Mouse (Mus musculus) T-cell, adult 66 days (primary cell): Measurements from ENCODE around the gene Qpctl. TPM values are rescaled to one million over a fixed set of nuclear protein-coding genes. Genes with fewer than 3 reads are reported as not detected.

ENCODE experiments used
- total RNA-seq, 2 experiments: library from RNA; stranded (reverse); gene quantifications; 3 replicates in 1 of 2; 4 replicates in 1 of 2; pipeline ENCODE4 v1.2.4; 2023

Gene Qpctl
- 10 to 100 TPM; 11.9 to 14.8 TPM for total RNA-seq

GRCm38 (mm10) chr7:19148875-19149541, at the start of gene Qpctl:
Gene Qpctl, minus strand, starts transcription at chr7:19149291.

DNA sequence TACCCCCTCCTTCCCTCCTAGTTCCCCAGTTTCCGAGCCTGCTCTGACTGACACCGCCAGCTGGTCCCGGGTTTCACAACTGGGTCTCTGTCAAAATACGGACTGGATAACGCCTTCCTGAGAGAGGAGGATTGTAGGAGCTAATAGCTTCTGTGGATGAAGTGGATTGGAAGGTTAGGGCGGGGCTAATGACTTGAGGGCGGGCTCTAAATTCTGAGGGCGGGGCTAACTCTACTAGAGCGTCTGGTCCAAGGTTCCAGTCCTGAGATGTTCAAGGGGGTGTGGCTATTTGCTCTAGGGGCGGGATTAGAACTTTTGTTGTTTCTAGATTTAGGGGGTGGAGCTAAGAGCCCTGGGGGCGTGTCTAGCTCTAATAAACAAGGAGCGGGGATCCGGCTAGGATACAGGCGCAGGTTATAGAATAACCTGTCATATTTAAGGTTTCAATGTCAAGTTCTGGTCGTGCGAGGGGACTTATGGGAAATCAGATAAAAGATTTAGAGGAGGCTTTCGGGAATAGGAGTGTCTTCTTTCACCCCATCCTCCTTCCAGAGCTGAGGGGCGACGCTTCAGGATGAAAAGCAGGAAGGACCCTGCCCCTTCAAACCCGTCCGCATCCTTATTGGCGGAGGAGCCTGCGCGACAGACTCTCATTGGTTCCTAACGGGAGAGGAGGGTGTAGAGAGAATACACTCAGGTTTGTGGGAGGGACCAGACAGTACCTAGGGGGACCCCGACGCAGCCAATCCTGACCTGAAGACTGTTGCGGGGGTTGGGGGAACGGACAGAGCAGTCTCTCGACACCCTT, 26.8 kb upstream of the Qpctl start, which contains the start of gene Eml2:
Eml2 (plus strand) TSS at position 714 of the 808 bp plus-strand sequence.

GRCm38 (mm10) chr7:19165656-19166423, 16.7 kb upstream of the Qpctl start, which contains the start of gene Gipr:
Gene Gipr, minus strand, starts transcription at chr7:19166127.

GRCm38 (mm10) chr7:19149626-19150025, 535 bp upstream of the Qpctl start, which contains the start of gene Snrpd2:
Gene Snrpd2, plus strand, starts transcription at chr7:19149722.

DNA sequence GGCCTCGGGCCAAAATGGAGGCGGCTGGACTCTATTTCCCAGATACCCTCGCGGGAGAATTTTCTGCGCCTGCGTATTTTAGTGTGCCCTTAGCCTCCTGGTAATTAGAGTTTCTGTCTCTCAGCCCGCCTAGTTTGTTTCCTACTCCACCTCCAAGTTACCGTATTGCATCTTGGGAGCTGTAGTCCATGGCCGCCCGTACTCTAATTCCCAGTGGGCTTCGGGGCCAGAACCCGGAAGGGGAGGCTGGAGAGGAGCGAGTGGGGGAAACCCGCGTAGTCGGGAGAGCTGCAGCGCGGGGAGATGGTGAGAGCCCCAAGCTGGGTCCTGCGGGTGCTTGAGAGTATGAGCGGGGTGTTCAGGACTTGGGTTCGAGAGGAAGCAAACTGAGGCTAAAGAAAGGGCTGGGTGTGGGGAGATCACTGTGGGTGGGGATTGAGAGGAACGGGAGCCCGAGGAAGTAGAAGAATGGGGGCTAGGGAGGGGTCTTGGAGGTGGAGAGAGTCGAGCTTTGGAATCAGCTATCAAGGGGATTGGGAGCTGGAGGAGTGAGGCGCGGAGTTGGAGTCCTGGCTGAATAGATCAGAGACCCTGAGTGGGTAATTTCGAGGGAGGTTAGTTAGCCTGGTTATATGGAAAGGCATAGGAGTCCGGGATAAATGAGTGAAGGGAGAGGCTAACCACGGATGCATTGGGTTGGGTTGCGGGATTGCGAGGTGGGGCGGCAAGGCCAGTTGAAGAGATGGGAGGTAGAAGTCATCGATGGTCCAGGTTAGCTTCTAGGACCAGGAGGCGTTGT, 29.3 kb downstream of the Qpctl start, which contains the start of gene Fbxo46:
Fbxo46 (plus strand) TSS at position 229 of the 799 bp plus-strand sequence.

DNA sequence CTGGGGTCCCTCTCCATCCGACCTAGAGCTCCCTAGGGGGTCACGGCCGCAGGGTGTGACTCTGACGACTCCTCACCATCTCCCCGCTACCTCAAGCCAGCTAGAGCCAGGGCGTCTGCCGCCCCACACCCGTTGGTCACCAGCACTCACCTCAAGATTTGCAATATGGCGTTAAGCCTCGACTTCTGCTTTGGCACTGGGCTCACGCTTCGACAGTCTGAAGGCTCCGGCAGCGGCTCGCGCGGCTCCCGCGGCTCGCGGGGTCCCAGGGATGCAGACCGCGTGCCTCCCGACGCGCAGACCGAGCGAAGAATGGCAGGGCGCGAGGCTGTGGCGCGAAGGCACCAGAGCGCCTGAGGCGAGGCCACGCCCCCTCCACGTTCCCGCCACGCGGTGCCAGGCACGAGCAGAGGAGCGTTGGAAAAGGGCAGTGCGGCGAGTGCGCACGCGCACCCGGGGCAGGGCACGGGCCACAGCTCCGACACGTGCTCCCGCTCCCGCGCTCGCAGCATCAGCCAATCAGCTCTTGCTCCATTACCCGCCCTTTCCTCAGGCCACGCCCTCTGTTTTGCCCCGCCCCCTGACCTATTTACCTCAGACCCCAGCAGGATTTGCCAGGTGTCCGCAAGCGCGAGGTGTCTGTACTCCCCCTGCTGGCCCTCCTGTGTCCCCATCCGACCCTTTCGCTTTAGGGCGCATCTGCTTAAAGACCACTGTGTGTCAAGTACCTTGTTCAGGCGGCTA, 30.9 kb downstream of the Qpctl start, which contains the start of gene Gm4969:
Gm4969 (minus strand) TSS at position 341 of the 744 bp plus-strand sequence.

GRCm38 (mm10) chr7:19094471-19094825, 54.6 kb downstream of the Qpctl start, which contains the start of gene Six5:
Gene Six5, plus strand, starts transcription at chr7:19094594.

Other genes starting within 250 kb of the Qpctl start
- gene Ccdc61, start 238.9 kb downstream of the Qpctl start, total RNA-seq: 10 to 100 TPM; 19.0 to 30.0 TPM
- gene Nova2, start 223.4 kb downstream of the Qpctl start, total RNA-seq: not detected
- not detected for gene Nanos2, start 161.9 kb downstream of the Qpctl start, total RNA-seq
- gene Mypop, start 158.0 kb downstream of the Qpctl start, total RNA-seq: 1 to 10 TPM; 1.0 to 1.6 TPM
- gene Irf2bp1, start 145.2 kb downstream of the Qpctl start, total RNA-seq: 10 to 100 TPM; 33.2 to 36.6 TPM
- not detected for gene Foxa3, start 125.8 kb downstream of the Qpctl start, total RNA-seq
- 100 to 1,000 TPM; 112 to 115 TPM for gene Sympk, start 124.9 kb downstream of the Qpctl start, total RNA-seq
- gene Rsph6a, start 94.6 kb downstream of the Qpctl start, total RNA-seq: under 1 TPM; 0.47 to 0.70 TPM
- gene Dmwd, start 73.1 kb downstream of the Qpctl start, total RNA-seq: 1 to 10 TPM; 1.2 TPM
- gene Dmpk, start 65.4 kb downstream of the Qpctl start, total RNA-seq: 1 to 10 TPM in 1 of 2 experiments, under 1 TPM in 1; 0.83 to 2.7 TPM
- under 1 TPM; 0.58 to 0.74 TPM for gene Six5, start 54.7 kb downstream of the Qpctl start, total RNA-seq
- not detected for gene Gm4969, start 30.9 kb downstream of the Qpctl start, total RNA-seq
- 10 to 100 TPM; 25.7 to 28.5 TPM for gene Fbxo46, start 29.4 kb downstream of the Qpctl start, total RNA-seq
- gene Snrpd2, start 431 bp upstream of the Qpctl start, total RNA-seq: 10 to 100 TPM; 91.4 to 93.7 TPM
- gene Gipr, start 16.8 kb upstream of the Qpctl start, total RNA-seq: not detected
- gene Eml2, start 27.1 kb upstream of the Qpctl start, total RNA-seq: 10 to 100 TPM; 15.3 to 17.8 TPM
- not detected for gene Gpr4, start 63.2 kb upstream of the Qpctl start, total RNA-seq
- gene Opa3, start 79.0 kb upstream of the Qpctl start, total RNA-seq: 10 to 100 TPM; 45.0 to 46.4 TPM
- gene Vasp, start 122.5 kb upstream of the Qpctl start, total RNA-seq: 100 to 1,000 TPM; 335 to 340 TPM
- gene Ppm1n, start 130.8 kb upstream of the Qpctl start, total RNA-seq: 1 to 10 TPM in 1 of 2 experiments, under 1 TPM in 1; 0.44 to 1.2 TPM
- not detected for gene Rtn2, start 133.3 kb upstream of the Qpctl start, total RNA-seq
- 100 to 1,000 TPM in 1 of 2 experiments, 10 to 100 TPM in 1; 90.5 to 127 TPM for gene Fosb, start 160.8 kb upstream of the Qpctl start, total RNA-seq
- gene Ercc1, start 195.5 kb upstream of the Qpctl start, total RNA-seq: 10 to 100 TPM; 66.3 to 78.5 TPM
- 10 to 100 TPM; 13.1 to 14.6 TPM for gene Cd3eap, start 210.2 kb upstream of the Qpctl start, total RNA-seq
- gene Ppp1r13l, start 210.5 kb upstream of the Qpctl start, total RNA-seq: 1 to 10 TPM; 1.1 to 1.6 TPM
- 10 to 100 TPM; 75.2 to 85.1 TPM for gene Ercc2, start 232.7 kb upstream of the Qpctl start, total RNA-seq